Mouse (Mus musculus) forebrain, embryonic 13.5 days (tissue): ENCODE measurements around the gene Rpp25l. TPM values are rescaled to one million over a fixed set of nuclear protein-coding genes. Genes with fewer than 3 reads are reported as not detected.
A peak's percentile ranks its signal among the peaks of the same experiment; 100 is the strongest.

Experiments
- ATAC-seq: fragments of 200-750 bp; cut with Nextera tagmentation; 2 replicates; pipeline ENCODE4 v1.8.0; 2017
- H3K27ac ChIP-seq: fragments of 300-500 bp; sonication (generic); 2 replicates; pipeline ENCODE4 v1.5.1; 2015; ENCODE audit warnings: inconsistent platforms, mild to moderate bottlenecking, moderate library complexity
- H3K27me3 ChIP-seq: fragments of 300-500 bp; sonication (generic); 2 replicates; pipeline ENCODE4 v1.6.1; 2015; ENCODE audit warnings: mild to moderate bottlenecking, inconsistent platforms
- H3K36me3 ChIP-seq: fragments of 300-500 bp; sonication (generic); 2 replicates; pipeline ENCODE4 v1.6.1; 2015; ENCODE audit warnings: mild to moderate bottlenecking, inconsistent platforms; ENCODE audit not compliant: poor library complexity, severe bottlenecking
- H3K4me1 ChIP-seq: fragments of 300-500 bp; sonication (generic); 2 replicates; pipeline ENCODE4 v1.6.1; 2015; ENCODE audit warnings: inconsistent platforms
- H3K4me2 ChIP-seq: fragments of 300-500 bp; sonication (generic); 2 replicates; pipeline ENCODE4 v1.6.1; 2015; ENCODE audit warnings: inconsistent platforms, mild to moderate bottlenecking, moderate library complexity
- H3K4me3 ChIP-seq: fragments of 300-500 bp; sonication (generic); 2 replicates; pipeline ENCODE4 v1.5.1; 2015; ENCODE audit warnings: mild to moderate bottlenecking, inconsistent platforms
- H3K9ac ChIP-seq: fragments of 300-500 bp; sonication (generic); 2 replicates; pipeline ENCODE4 v1.6.1; 2015; ENCODE audit warnings: mild to moderate bottlenecking, inconsistent platforms
- H3K9me3 ChIP-seq: fragments of 300-500 bp; sonication (generic); replicated peaks from 2 replicates; pipeline ENCODE4 v1.6.1; 2016; ENCODE audit warnings: inconsistent platforms
- WGBS: fragments of 180-500 bp; shearing (Covaris S2); methylation state at CpG from one replicate; pipeline ENCODE4 v1.1.7; 2015; 5-methylcytosine and 5-hydroxymethylcytosine counted together
- polyA plus RNA-seq: library from polyadenylated mRNA; unstranded; fragments of >200 nt; fragmentation: Nextera tagmentation; extraction: Ambion mirVana; gene quantifications from 2 replicates; pipeline ENCODE4 v1.2.1, GENCODE M21; 2015

The Rpp25l gene
- polyA plus RNA-seq, 1 experiment from 2014 or later, result 80.7 TPM

DNA sequence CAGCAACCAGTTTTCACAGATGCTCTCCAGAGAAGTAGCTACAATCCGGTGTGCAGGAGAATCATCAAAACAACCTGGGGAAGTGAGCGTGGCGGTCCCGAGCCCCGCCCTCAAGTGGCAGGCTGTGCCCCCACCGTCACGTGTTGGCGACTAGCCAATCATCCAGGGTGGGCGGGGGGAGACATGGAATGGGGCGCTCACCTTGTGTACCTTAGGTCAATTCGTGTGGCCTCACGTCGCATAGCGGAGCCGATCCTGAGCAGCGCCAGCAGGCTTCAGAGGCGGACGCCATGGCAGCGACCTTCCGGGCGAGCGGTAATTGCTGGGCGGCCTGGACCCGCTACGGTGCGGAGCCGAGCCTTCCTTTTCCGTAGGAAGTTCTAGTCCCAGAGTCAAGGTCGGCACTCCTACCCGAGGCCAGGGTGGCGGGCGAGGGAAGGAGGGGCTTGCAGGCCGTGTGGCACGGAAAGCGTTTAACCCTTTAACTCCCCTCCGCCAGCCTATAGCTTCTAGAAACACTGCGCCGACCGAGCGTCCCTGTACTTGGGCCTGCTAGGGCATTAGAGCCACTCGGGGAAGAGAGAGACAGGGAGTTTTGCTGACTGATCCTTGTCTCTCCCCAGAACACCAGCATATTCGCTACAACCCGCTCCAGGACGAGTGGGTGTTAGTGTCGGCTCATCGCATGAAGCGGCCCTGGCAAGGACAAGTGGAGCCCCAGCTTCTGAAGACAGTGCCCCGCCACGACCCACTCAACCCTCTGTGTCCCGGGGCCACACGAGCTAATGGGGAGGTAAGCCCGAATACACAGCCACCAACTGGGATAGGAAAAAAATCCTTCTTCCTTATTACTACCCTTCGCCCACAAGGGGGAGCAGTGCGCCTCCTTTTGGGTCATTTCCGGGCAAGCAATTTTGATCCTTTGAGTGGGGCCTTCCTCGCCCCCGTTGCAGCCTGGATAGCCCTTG lies 42.3 kb upstream of the Rpp25l start, which contains the start of gene Sigmar1:
TSS of gene Sigmar1 (minus strand) at position 820 of the 968 bp plus-strand sequence.
- H3K4me1 ChIP-seq, result peaks cover 20% of the 10 kb centered on the region
- peak within 1 kb of the TSS; percentile 93 for H3K4me2 ChIP-seq
- WGBS, result under 1% methylated on average over 57 of the region's 57 CpGs
- no peaks in the 10 kb centered on the region for H3K27me3 ChIP-seq
- peak within 1 kb of the TSS; percentile 75 for H3K9ac ChIP-seq
- peak; percentile 73 for ATAC-seq
- peak within 1 kb of the TSS; percentile 70 for H3K27ac ChIP-seq
- peak within 1 kb of the TSS; percentile 66 for H3K4me3 ChIP-seq
- H3K9me3 ChIP-seq, result no peaks in the 10 kb centered on the region
- no peaks in the 10 kb centered on the region for H3K36me3 ChIP-seq

DNA sequence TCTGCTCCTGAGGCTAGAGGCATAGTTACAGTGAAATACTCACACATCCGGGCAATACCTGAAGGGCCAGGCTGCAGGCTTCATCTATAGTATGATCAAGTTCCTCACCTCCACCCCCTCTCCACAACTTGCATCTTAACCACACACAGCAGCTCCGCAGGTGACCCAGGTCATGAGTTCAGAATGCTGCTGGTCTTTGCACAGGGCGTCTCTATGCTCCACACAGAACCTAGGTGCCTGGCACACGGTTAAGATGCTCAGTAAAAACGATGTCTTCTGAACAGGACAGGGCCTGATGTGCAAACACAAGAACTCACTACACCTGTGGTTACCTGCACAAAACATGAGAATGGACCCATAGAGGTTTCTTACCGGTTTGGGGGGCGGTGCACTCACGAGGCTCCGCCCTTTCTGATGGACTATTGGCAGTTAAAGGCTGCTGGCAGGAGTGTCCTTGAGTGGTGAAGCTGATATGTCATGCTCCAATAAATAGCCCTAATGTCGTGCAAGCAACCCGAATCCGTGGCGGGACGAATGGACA lies 41.5 kb upstream of the Rpp25l start, which contains the start of gene Galt:
TSS of gene Galt (plus strand) at position 432 of the 541 bp plus-strand sequence.
- H3K27me3 ChIP-seq, result no peaks in the 10 kb centered on the region
- H3K9me3 ChIP-seq, result no peaks in the 10 kb centered on the region
- H3K4me3 ChIP-seq, result peak within 1 kb of the TSS; percentile 66
- H3K27ac ChIP-seq, result peak within 1 kb of the TSS; percentile 70
- H3K9ac ChIP-seq, result peak within 1 kb of the TSS; percentile 75
- peak within 1 kb of the TSS; percentile 93 for H3K4me2 ChIP-seq
- WGBS, result 12% methylated on average over 14 of the region's 14 CpGs
- peaks cover 13% of the 10 kb centered on the region for H3K4me1 ChIP-seq
- H3K36me3 ChIP-seq, result no peaks in the 10 kb centered on the region
- ATAC-seq, result peak; percentile 52

DNA sequence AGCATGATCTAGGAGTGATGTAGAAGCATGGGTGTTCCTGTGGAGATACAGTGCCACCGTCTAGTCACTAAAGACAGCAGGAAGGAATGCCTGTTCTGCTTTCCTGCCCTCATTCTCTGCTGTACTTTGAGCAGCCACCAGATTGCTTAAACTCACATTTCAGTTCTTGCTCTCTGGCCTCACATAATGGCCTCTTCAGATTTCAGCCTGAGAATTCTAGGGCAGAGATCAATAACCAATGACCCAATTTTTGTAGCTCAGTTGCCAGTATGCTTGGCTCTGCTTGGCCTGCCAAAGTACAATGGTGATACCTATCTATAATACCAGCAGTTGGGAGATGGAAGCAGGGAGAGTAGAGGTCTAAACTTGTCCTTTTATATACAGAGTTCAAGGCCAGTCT lies 31.7 kb upstream of the Rpp25l start:
- Histone ChIP-seq H3K27me3 (no peaks in the 10 kb centered on the region), H3K4me3 (no peak overlapping the region), H3K9ac (no peak overlapping the region), H3K4me1 (peaks cover 9% of the 10 kb centered on the region), H3K9me3 (peaks cover 13% of the 10 kb centered on the region), H3K36me3 (no peaks in the 10 kb centered on the region), H3K27ac (no peak overlapping the region), H3K4me2 (no peak overlapping the region)
- 95% methylated on average over 1 of the region's 1 CpGs for WGBS
- ATAC-seq, result no peak

DNA sequence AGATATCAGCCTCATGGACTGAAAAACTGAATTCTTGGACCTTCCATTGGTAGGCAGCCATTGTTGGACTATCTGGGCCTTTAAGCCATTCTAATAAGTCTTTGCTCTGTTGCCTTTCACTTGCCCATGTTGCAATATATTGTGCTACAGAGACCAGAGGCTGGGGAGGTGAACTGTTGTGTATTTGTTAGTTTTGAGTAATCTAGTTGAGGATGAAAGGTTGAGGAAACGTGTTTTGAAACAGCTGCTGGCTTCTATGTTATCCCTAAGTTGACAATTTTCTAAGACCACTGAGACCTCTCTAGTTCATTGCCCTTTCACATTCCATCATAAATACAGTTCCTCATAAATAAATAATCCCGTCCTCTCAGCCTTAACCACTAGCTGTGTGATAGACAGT lies 30.8 kb upstream of the Rpp25l start:
- no peak for ATAC-seq
- H3K27me3 ChIP-seq, result no peaks in the 10 kb centered on the region
- H3K4me3 ChIP-seq, result no peak overlapping the region
- peaks cover 17% of the 10 kb centered on the region for H3K4me1 ChIP-seq
- WGBS, result 71% methylated on average over 2 of the region's 2 CpGs
- no peak overlapping the region for H3K9ac ChIP-seq
- H3K4me2 ChIP-seq, result no peak overlapping the region
- peaks cover 13% of the 10 kb centered on the region for H3K9me3 ChIP-seq
- H3K27ac ChIP-seq, result no peak overlapping the region
- peaks cover 3% of the 10 kb centered on the region for H3K36me3 ChIP-seq

DNA sequence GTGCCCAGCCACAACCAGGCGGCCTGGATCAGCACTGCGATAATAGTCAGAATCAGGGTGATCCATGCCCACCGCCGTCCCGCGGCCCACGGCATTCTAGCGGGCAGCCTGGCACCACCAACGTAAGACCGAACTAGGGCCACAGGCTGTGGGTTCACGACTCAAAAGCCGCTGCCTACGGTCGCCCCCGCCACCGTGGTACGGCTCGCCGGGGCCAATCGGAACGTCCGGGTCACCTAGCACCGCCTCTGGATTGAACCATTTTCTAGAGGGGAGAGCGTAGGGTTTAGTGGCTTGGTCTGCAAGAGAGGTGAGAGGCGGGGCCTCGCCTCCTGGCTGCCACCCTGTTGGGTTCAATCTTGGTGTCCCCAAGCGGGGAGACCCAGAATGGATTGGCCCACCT lies 27.8 kb upstream of the Rpp25l start:
- under 1% methylated on average over 27 of the region's 27 CpGs for WGBS
- Histone ChIP-seq H3K27me3 (no peaks in the 10 kb centered on the region), H3K4me3 (peak overlapping the region; percentile 74), H3K4me1 (peaks cover 17% of the 10 kb centered on the region), H3K36me3 (peaks cover 13% of the 10 kb centered on the region), H3K9me3 (peaks cover 3% of the 10 kb centered on the region), H3K27ac (peak overlapping the region; percentile 78), H3K9ac (peak overlapping the region; percentile 81), H3K4me2 (peak overlapping the region; percentile 82)
- ATAC-seq, result peak; percentile 97

DNA sequence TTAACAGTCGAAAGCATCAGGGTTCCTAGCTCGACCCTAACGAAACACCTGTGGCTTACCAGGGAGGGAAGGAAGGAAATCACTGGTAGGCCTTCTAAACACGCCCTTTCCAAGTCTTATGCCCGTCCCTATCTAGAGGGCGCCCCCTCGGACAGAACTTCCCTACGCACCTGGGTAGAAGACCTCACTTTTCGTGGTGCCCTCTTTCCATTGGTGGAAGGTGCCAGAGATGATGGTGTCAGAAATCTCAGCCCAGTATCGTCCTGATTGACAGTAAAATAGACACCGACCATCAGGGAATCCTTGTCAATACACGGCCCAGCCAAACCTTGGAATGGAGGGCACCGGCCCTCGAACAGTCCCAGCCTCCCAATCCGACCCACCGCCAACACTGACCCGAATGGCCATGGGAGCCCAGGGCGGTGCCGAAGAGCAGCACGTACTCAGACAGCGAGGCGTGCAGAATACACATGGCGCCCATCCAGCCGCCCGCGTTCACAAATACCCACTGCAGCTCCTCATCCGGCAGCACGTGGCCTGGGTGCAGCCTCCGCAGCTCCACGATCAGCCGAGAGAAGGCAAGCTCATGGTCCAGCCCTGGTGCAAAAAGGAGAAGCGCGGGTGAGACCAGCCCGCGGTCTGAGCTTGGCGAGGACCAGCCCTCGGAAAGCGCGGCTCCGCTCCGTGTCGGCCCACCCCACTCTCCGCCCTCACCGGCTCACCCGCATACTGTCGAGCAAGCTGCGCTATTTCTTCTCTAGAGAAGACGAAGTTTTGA lies 27.2 kb upstream of the Rpp25l start:
- Histone ChIP-seq H3K4me2 (peak overlapping the region; percentile 82), H3K27me3 (no peaks in the 10 kb centered on the region), H3K4me3 (peak overlapping the region; percentile 74), H3K27ac (peak overlapping the region; percentile 78), H3K4me1 (peaks cover 17% of the 10 kb centered on the region), H3K36me3 (peaks cover 13% of the 10 kb centered on the region), H3K9ac (peak overlapping the region; percentile 81), H3K9me3 (0 out of 2 replicates have a peak, but pooled peaks cover 2% of the 10 kb centered on the region)
- ATAC-seq, result peak; percentile 83
- WGBS, result 1% methylated on average over 48 of the region's 48 CpGs

DNA sequence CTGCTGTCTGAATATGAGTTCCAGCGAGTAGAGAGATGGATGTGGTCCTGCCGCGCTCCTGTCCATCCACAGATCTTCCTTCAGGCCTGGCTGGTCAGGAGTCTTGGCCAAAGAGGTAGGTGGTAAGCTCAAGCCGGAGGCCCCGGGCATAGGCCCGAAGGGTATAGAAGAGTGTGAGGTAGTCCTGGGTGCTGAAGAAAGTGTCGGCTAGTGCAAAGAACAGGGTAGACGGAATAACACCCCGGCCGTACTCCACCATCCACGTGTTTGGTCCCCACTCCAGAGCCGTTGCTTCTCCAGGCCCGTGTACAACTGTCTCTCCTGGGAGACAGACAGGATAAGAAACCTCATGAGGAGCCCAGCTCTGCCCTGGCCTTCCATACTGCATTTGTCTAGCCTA lies 25.9 kb upstream of the Rpp25l start:
- H3K9me3 ChIP-seq, result 0 out of 2 replicates have a peak, but pooled peaks cover 5% of the 10 kb centered on the region
- no peak overlapping the region for H3K27ac ChIP-seq
- WGBS, result 94% methylated on average over 13 of the region's 13 CpGs
- peaks cover 13% of the 10 kb centered on the region for H3K36me3 ChIP-seq
- no peaks in the 10 kb centered on the region for H3K27me3 ChIP-seq
- no peak for ATAC-seq
- no peak overlapping the region for H3K4me3 ChIP-seq
- H3K9ac ChIP-seq, result no peak overlapping the region
- H3K4me2 ChIP-seq, result peak overlapping the region; percentile 82; the same call in 1 of the 2 replicates
- peaks cover 17% of the 10 kb centered on the region for H3K4me1 ChIP-seq

DNA sequence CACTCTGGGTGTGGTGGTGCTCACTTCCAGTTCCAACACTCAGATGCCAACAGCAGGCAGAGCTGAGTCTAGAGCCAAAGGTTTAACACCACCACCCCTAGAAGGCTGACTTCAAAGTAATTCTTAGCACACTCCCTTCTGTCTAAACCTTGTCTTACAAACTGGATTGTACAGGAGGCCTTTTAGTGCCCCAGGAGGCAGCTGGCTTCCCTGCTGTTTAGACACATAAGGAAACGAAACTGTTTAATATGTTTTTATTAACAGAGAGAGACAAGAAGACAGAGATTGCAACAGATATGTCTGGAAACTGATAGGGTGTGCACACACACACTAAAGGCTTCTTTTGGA lies 24.9 kb upstream of the Rpp25l start:
- Histone ChIP-seq H3K36me3 (peaks cover 13% of the 10 kb centered on the region), H3K27ac (no peak overlapping the region), H3K9me3 (0 out of 2 replicates have a peak, but pooled peaks cover 5% of the 10 kb centered on the region), H3K27me3 (peaks cover 4% of the 10 kb centered on the region), H3K9ac (no peak overlapping the region), H3K4me1 (peaks cover 17% of the 10 kb centered on the region), H3K4me2 (no peak overlapping the region), H3K4me3 (no peak overlapping the region)
- ATAC-seq, result no peak
- 69% methylated on average over 1 of the region's 1 CpGs for WGBS

DNA sequence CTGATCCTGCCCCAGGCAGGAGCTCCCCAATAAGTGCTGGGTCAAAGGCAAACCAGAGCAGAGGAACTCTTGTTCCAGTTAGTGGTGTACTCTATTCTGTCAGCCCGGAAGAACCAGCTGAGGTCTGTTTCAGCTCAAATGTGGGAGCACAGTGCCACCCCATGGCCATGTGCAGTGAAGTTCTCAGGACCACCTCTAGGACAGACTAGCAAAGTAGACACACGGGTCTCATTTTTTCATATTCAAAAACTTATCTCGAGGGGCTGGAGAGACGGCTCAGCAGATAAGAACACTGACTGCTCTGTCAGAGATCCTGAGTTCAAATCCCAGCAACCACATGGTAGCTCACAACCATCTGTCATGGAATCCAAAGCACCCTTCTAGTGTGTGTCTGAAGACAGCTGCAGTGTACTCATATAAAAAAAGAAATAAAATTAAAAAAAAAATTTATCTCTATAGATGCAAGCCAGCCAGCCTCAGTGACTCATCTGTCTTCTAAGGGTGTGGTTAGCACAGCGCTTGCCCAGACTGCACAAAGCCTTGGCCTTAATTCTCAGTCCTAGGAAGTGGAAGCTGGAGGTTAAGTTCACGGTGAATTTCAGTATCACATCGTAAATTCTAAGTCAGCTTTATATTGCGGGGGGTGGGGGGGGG lies 24.4 kb upstream of the Rpp25l start:
- ATAC-seq, result peak; percentile 66; the same call in 1 of the 2 replicates
- Histone ChIP-seq H3K27ac (no peak overlapping the region), H3K9me3 (0 out of 2 replicates have a peak, but pooled peaks cover 5% of the 10 kb centered on the region), H3K4me2 (no peak overlapping the region), H3K9ac (no peak overlapping the region), H3K27me3 (peaks cover 9% of the 10 kb centered on the region), H3K4me3 (no peak overlapping the region), H3K4me1 (peaks cover 17% of the 10 kb centered on the region), H3K36me3 (peaks cover 13% of the 10 kb centered on the region)
- WGBS, result 45% methylated on average over 8 of the region's 8 CpGs

DNA sequence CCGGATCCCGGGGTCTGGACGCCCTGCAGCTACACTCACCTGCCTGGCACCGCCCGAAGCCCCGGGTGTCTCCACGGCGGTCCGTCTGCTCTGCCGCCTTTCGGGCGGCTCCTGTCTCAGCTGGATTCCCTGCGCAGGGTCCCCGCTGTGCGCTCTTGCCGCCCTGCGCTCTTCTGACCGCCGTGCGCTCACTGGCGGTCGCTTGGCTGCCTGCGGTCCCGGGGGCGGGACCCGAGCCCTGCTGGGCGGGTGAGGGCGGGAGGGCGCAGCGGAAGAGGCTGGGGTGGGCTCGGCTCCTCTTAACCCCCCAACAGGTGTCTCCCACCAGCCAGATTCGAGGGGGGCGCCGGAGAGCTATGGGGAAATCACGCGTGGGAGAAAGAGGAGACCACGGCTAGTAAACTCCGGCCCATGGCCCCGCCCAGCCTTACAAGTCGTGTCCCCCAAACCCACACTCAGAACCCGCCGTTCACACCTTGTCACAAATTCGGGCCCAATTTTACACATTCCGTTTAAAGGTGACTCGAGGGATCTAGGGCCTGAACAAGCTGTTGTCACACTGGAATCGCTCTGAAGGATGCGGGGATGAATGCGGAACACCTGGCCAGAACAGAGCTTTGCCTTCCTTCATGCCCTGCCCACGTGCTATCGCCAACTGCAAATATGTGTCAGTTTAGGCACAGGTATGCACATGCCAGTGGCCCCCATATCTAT lies 17.9 kb upstream of the Rpp25l start, which contains the start of gene Arid3c:
TSS of gene Arid3c (minus strand) at position 91 of the 714 bp plus-strand sequence.
- Histone ChIP-seq H3K9me3 (0 out of 2 replicates have a peak, but pooled peaks cover 5% of the 10 kb centered on the region), H3K27ac (no peak within 1 kb of the TSS), H3K4me1 (peaks cover 30% of the 10 kb centered on the region), H3K36me3 (no peaks in the 10 kb centered on the region), H3K27me3 (peaks cover 69% of the 10 kb centered on the region), H3K9ac (peak within 1 kb of the TSS; percentile 51), H3K4me3 (peak within 1 kb of the TSS; percentile 39), H3K4me2 (peak within 1 kb of the TSS; percentile 68)
- ATAC-seq, result 0 out of 2 replicates have a peak, but pooled peaks have one; percentile 27
- WGBS, result 2% methylated on average over 50 of the region's 50 CpGs
